Mouse (Mus musculus) lung, postnatal 25 days (tissue): Measurements from ENCODE around the gene Gm8879.
"Not testable (repeated sequence)": the region's sequence is repeated elsewhere in the genome, so short reads cannot be mapped to it uniquely, and the experiment has no call there.

Source experiments
- DNase-seq: peaks from one replicate; pipeline ENCODE4 v3.0.0; 2022; ENCODE audit warnings: low spot score

Gm8879 gene

DNA sequence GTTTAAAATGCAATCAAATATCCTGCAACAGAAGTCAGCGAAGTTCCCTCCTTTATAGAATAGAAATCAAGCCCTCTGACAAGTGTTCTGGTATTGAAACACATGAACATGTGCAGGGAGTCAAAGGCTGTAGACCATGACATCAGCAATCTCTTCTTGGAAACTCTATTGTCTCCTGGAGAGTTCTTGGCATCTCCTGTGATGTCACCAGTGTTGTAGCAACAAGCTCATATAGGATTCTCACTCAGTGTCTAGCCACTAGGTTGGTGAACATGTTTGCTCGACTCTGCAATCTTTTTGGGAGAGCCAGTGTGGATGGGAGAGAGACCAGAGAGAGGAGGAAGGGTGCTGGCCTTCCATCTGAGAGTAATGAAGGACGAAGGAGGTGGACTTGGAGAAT, at the start of gene Gm8879:
Gene Gm8879, plus strand, starts transcription at position 301 of the 400 bp plus-strand sequence.
- DNase-seq = not testable (repeated sequence)

DNA sequence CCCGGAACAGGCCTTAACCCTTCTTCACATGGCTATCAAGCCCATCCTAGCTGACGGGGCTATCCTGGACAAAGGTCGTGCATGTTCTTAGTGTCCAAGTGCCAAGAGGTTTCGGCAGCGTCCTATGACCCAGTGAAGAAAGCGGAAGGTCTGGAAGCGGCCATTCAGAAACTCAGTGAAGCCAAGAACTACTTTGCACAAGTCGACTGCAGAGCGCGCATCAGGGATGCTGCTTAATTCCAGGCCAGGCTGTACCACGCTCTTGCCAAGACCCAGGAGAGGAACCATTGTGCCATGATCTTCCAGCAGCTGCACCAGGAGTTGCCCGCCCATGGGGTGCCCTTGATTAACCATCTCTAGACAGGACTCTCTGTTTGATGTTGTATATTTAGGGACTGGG, 10.6 kb downstream of the Gm8879 start:
- DNase-seq = not testable (repeated sequence)
